Mouse (Mus musculus) heart, embryonic 14.5 days (tissue): ENCODE data around the gene Tmem8. TPM values are rescaled to one million over a fixed set of nuclear protein-coding genes. Genes with fewer than 3 reads are reported as not detected.
A peak's percentile ranks its signal among the peaks of the same experiment; 100 is the strongest.
"Not testable (repeated sequence)": the region's sequence is repeated elsewhere in the genome, so short reads cannot be mapped to it uniquely, and the experiment has no call there.

Experiments used
- ATAC-seq: fragments of 200-750 bp; cut with Nextera tagmentation; 2 replicates; pipeline ENCODE4 v1.8.0; 2017; ENCODE audit warnings: low read depth, moderate TSS enrichment; ENCODE audit not compliant: insufficient number of reproducible peaks, insufficient read depth, low FRiP score
- H3K27ac ChIP-seq, 2 experiments: fragments of 200-500 bp in 1 of 2; fragments of 300-500 bp in 1 of 2; sonication (generic) in 1 of 2; replicated peaks in 1 of 2; 2 replicates each; pipeline ENCODE4 v1.5.1; 2012 to 2014; ENCODE audit warnings: low read depth in 2 of 2, low read length in 2 of 2, control low read depth in 1 of 2, mild to moderate bottlenecking in 1 of 2, mixed read lengths in 1 of 2; ENCODE audit not compliant: control insufficient read depth in 1 of 2, insufficient read depth in 1 of 2
- H3K27me3 ChIP-seq: fragments of 300-500 bp; sonication (generic); 2 replicates; pipeline ENCODE4 v1.6.1; 2014; ENCODE audit warnings: mild to moderate bottlenecking, low read length, control low read depth; ENCODE audit not compliant: control insufficient read depth, insufficient read depth
- H3K36me3 ChIP-seq: fragments of 300-500 bp; sonication (generic); 2 replicates; pipeline ENCODE4 v1.6.1; 2014; ENCODE audit warnings: mild to moderate bottlenecking, control low read depth, low read length, mixed read lengths; ENCODE audit not compliant: control insufficient read depth, insufficient read depth
- H3K4me1 ChIP-seq, 2 experiments: fragments of 200-500 bp in 1 of 2; fragments of 300-500 bp in 1 of 2; sonication (generic) in 1 of 2; 2 replicates each; pipeline ENCODE4 v1.6.1; 2012 to 2014; ENCODE audit warnings: low read length in 2 of 2, control low read depth in 1 of 2, mixed read lengths in 1 of 2; ENCODE audit not compliant: control insufficient read depth in 2 of 2, insufficient read depth in 2 of 2
- H3K4me2 ChIP-seq: fragments of 300-500 bp; sonication (generic); 2 replicates; pipeline ENCODE4 v1.6.1; 2014; ENCODE audit warnings: mild to moderate bottlenecking, low read length
- H3K4me3 ChIP-seq, 2 experiments: fragments of 200-500 bp in 1 of 2; fragments of 300-500 bp in 1 of 2; sonication (generic) in 1 of 2; 2 replicates each; pipeline ENCODE4 v1.5.1; 2012 to 2014; ENCODE audit warnings: low read length in 2 of 2, mild to moderate bottlenecking in 2 of 2, control low read depth in 1 of 2, low read depth in 1 of 2, moderate library complexity in 1 of 2; ENCODE audit not compliant: control insufficient read depth in 1 of 2, insufficient read depth in 1 of 2
- H3K9ac ChIP-seq: fragments of 300-500 bp; sonication (generic); 2 replicates; pipeline ENCODE4 v1.6.1; 2014; ENCODE audit warnings: mild to moderate bottlenecking, low read length
- H3K9me3 ChIP-seq: fragments of 300-500 bp; sonication (generic); 2 replicates; pipeline ENCODE4 v1.6.1; 2016; ENCODE audit warnings: low read length, control low read depth; ENCODE audit not compliant: control insufficient read depth
- WGBS: fragments of 180-500 bp; shearing (Covaris S2); extraction: QIAGEN DNeasy Blood & Tissue Kit; methylation state at CpG from one replicate; pipeline ENCODE4 v1.1.7; 2014; 5-methylcytosine and 5-hydroxymethylcytosine counted together
- polyA plus RNA-seq: library from polyadenylated mRNA; unstranded; fragments of >200 nt; fragmentation: Nextera tagmentation; extraction: Ambion mirVana; gene quantifications from 2 replicates; pipeline ENCODE4 v1.2.1, GENCODE M21; 2014

The Tmem8 gene
- polyA plus RNA-seq, 1 experiment from 2014 or later: 0.58 TPM

DNA sequence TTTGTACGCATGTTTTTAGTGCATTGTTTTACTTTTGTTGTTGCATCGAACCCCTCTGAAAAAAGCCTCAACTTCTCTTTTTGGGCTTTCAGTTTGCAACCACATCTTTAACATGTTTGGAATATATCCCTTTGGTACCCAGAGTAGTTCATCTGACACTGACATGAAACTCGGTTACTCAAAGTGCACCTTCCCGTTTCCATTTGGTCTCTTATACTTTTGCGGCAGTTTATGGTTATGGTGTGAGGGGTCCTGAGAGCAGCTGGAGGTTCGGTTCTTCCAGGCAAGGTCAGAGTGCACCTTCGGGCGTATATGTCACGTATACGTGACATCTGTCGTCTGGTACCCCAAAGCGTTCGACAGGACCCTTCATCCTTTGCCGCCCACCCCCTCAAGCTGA, 348 bp upstream of the Tmem8 start:
- no peaks in the 10 kb centered on the region for H3K36me3 ChIP-seq
- no peak for ATAC-seq
- H3K27me3 ChIP-seq: peaks cover 80% of the 10 kb centered on the region
- peak overlapping the region; percentile 63; the same call in 1 of the 2 replicates for H3K9ac ChIP-seq
- peaks cover 4 to 7% of the 10 kb centered on the region in 2 experiments; a peak in 2 of 4 replicates for H3K4me1 ChIP-seq
- H3K27ac ChIP-seq: no peak overlapping the region
- H3K9me3 ChIP-seq: no peaks in the 10 kb centered on the region
- WGBS: 20% methylated on average over 14 of the region's 14 CpGs
- peak overlapping the region; percentile 79 for H3K4me2 ChIP-seq
- H3K4me3 ChIP-seq: peak overlapping the region; percentile 50 to 71

DNA sequence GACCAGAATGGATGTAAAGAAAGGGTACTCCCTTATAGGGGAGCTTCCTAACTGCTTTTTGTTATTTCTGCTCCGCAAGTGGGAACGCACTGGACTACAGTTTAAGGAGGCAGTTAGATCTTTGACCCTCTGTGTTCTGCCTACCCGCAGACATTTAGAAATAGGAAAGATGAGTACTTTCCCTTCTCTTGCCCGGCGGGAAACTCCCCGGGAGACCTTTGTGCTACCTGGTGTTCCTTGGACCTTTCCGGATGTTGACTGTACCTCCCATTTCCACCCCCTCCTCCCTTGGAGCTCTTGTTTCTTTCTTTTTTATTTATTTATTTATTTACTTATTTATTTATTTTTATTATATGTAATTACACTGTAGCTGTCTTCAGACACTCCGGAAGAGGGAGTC, 962 bp downstream of the Tmem8 start:
- Histone ChIP-seq H3K9ac (peak overlapping the region; percentile 63; the same call in 1 of the 2 replicates), H3K27ac (no peak overlapping the region), H3K4me1 (peaks cover 4 to 7% of the 10 kb centered on the region in 2 experiments; a peak in 2 of 4 replicates), H3K9me3 (no peaks in the 10 kb centered on the region), H3K4me3 (peak overlapping the region; percentile 50 to 71; a peak in 3 of 4 replicates), H3K4me2 (peak overlapping the region; percentile 79), H3K36me3 (no peaks in the 10 kb centered on the region), H3K27me3 (peaks cover 93% of the 10 kb centered on the region)
- ATAC-seq: no peak
- WGBS: 18% methylated on average over 8 of the region's 8 CpGs

DNA sequence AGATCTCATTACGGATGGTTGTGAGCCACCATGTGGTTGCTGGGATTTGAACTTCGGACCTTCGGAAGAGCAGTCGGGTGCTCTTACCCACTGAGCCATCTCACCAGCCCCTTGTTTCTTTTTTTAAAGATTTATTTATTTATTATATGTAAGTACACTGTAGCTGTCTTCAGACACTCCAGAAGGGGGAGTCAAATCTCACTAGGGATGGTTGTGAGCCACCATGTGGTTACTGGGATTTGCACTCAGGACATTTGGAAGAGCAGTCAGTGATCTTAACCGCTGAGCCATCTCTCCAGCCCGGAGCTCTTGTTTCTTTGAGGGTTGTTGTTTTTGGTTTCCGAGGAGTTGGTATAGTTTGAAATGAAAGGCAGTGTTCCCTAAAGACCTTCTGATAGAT, 1.4 kb downstream of the Tmem8 start:
- not testable (repeated sequence) for H3K9me3 ChIP-seq, H3K9ac ChIP-seq, H3K4me1 ChIP-seq, H3K4me3 ChIP-seq, H3K36me3 ChIP-seq, H3K27ac ChIP-seq, H3K4me2 ChIP-seq, ATAC-seq
- H3K27me3 ChIP-seq: peaks cover 93% of the 10 kb centered on the region
- WGBS: 53% methylated on average over 7 of the region's 7 CpGs

DNA sequence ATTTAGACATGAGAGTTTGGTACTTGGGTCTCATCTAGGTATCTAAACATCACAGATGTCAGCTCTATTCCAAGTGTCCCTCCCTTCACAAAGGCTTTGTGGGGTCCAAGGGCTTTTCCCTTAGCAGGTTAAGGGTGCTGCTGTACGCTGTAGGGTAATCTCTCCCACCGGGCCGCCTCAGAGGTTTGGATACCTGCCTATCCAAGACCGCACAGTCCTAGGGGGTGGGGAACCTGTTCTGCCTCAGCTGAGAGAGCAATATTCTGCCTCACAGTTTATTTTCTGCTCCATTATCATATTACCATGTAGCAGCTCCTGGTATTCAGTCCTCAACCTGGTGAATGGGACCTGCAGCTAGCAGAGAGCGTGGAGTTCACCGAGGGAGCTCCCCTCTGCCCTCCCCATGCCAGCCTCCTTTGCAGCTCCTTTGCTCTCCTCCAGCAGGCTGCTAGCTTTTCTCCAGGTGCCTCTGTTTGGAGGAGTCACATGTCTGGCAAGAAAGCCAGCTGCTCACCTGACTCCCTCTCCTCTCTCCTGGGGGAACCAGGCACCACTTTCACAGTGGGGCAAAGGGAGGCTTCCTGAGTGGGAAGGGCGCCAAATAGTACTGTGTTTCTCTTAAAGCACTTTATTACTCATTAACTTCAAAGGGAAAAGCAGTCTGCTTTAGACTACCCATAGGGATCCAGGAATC, 2.3 kb downstream of the Tmem8 start:
- Histone ChIP-seq H3K4me3 (no peak overlapping the region), H3K4me2 (no peak overlapping the region), H3K27ac (no peak overlapping the region), H3K9me3 (no peaks in the 10 kb centered on the region), H3K36me3 (no peaks in the 10 kb centered on the region), H3K9ac (no peak overlapping the region), H3K4me1 (peaks cover 4 to 7% of the 10 kb centered on the region in 2 experiments; a peak in 2 of 4 replicates), H3K27me3 (peaks cover 89% of the 10 kb centered on the region)
- WGBS: 74% methylated on average over 7 of the region's 7 CpGs
- no peak for ATAC-seq

DNA sequence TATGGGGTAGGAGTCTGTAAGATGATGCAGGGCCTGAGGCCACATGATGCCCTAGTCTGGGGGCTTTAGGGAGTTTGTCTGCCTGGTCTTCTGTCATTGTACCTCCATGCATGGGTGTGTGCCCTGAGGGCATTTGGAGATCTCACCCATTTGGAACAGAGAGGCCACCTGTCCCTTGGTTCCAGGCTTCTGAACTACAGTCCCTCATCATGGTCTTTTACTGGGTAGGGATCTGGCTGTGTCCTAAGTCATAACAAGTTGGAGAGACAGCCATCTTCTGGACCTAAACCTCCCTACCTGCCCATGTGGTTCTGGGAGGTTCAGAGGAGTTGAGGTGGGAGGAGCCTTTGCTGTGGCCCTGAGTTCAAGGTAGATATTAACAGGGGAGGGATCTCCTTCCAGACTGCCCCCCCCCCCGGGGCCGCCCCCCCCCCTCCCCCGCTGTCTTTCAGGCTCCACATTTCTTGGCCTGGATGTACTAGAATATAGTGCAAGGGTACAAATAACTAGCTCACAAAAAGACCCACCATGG, 2.9 kb downstream of the Tmem8 start:
- Histone ChIP-seq H3K27me3 (peaks cover 82% of the 10 kb centered on the region), H3K4me2 (no peak overlapping the region), H3K36me3 (no peaks in the 10 kb centered on the region), H3K4me1 (peaks cover 4 to 5% of the 10 kb centered on the region in 2 experiments; a peak in 2 of 4 replicates), H3K4me3 (no peak overlapping the region), H3K9ac (no peak overlapping the region), H3K27ac (no peak overlapping the region), H3K9me3 (no peaks in the 10 kb centered on the region)
- WGBS: 61% methylated on average over 3 of the region's 3 CpGs
- no peak for ATAC-seq

DNA sequence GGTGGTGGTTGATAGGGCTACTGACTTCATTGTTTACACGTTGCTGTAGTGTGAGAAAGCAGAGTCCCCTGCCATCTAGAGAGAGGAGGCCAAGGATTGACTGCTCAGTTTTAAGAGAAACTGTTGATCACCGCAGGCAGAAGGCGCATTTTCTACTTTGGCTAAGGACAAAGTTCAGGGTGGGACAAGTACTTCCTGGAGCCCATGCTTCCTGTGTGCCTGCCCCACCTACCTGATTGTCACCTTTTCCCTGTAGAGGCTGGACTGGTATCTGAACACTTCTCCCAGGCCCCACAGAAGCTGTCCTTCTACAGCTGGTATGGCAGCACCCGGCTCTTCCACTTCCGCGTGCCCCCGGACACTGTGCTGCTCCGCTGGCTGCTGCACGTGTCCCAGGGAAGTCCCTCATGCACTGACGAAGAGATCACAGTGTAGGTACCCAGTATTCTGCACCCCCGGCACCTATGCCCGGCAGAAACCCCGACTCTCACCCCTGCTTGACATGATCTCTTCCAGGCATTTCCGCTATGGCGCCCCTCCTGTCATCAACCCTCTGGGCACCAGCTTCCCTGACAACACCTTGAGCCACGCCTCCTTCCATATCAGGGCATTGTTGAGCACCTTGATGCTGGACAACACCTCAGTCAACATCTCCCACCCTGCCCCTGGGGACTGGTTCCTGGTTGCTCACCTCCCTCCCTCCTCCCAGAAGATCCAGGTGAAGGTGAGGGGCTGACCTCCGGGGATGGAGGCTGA, 3.6 kb downstream of the Tmem8 start:
- peaks cover 3 to 4% of the 10 kb centered on the region in 2 experiments; a peak in 2 of 4 replicates for H3K4me1 ChIP-seq
- 69% methylated on average over 17 of the region's 17 CpGs for WGBS

DNA sequence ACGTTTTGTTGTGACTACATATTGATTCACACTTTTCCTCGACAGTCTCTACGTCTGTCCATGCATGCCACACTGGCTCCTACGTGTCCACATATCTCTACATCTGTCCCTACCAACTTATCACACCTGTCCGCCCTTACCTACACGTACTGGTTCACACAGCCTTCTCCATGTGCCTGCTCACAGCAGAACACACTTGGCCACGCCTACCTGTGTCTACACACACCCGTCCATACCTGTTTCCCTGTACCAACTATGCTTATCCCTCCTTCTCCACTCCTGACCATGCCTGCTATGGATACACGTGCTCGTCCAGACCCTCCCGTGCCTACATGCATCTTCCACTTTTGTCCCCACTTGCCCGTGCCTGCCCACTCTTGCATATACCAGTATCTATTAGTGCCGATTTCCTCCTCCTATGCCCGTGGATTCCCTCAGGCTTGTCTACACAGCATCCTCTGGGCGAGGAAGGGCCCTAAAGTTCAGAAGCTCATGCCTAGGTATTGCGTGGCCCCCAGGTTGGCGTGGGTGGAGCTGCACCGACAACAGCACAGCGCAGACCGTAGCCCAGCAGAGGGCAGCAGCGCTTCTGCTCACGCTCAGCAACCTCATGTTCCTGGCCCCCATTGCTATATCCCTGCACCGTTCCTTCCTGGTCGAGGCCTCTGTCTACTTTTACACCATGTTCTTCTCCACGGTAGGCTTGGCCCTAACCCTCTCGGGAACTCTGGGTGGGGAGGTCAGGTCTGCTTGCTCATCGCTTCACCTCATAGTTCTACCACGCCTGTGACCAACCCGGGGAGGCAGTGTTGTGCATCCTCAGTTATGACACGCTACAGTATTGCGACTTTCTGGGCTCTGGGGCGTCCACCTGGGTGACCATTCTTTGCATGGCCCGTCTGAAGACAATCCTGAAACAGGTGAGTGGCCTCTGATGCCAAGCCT, 6.9 kb downstream of the Tmem8 start:
- Histone ChIP-seq H3K4me2 (no peak overlapping the region), H3K27me3 (peaks cover 42% of the 10 kb centered on the region)

More for the DNA sequence above, 3.6 kb downstream of the Tmem8 start:
- no peak overlapping the region for H3K4me3 ChIP-seq
- no peak overlapping the region for H3K27ac ChIP-seq
- no peak overlapping the region for H3K9ac ChIP-seq
- peaks cover 75% of the 10 kb centered on the region for H3K27me3 ChIP-seq
- no peak overlapping the region for H3K4me2 ChIP-seq
- ATAC-seq: no peak
- no peaks in the 10 kb centered on the region for H3K36me3 ChIP-seq
- no peaks in the 10 kb centered on the region for H3K9me3 ChIP-seq

More for the DNA sequence above, 6.9 kb downstream of the Tmem8 start:
- no peak overlapping the region; the same call in 1 of the 2 replicates for H3K9ac ChIP-seq
- ATAC-seq: no peak
- H3K4me1 ChIP-seq: peaks cover 3 to 7% of the 10 kb centered on the region in 2 experiments; a peak in 2 of 4 replicates
- H3K4me3 ChIP-seq: no peak overlapping the region
- no peak overlapping the region for H3K27ac ChIP-seq
- H3K36me3 ChIP-seq: peaks cover under 1% of the 10 kb centered on the region; the same call in 1 of the 2 replicates
- no peaks in the 10 kb centered on the region for H3K9me3 ChIP-seq
- 45% methylated on average over 33 of the region's 33 CpGs for WGBS
